Mouse (Mus musculus) macrophage (primary cell): Measurements from ENCODE around the gene Bcl2l15. TPM values are rescaled to one million over a fixed set of nuclear protein-coding genes. Genes with fewer than 3 reads are reported as not detected.

Experiments
- H3K27ac ChIP-seq: fragments of 350-480 bp; formaldehyde crosslinking; 2 replicates; pipeline ENCODE4 v1.9.0; 2021
- H3K36me3 ChIP-seq: fragments of 350-480 bp; formaldehyde crosslinking; 2 replicates; pipeline ENCODE4 v1.9.0; 2021; ENCODE audit errors: inconsistent target
- H3K4me3 ChIP-seq: fragments of 350-480 bp; formaldehyde crosslinking; 2 replicates; pipeline ENCODE4 v1.9.0; 2021; ENCODE audit errors: inconsistent target
- H3K79me2 ChIP-seq: fragments of 350-480 bp; formaldehyde crosslinking; 2 replicates; pipeline ENCODE4 v1.9.0; 2021; ENCODE audit errors: inconsistent target
- WGBS: methylation state at CpG from one replicate; pipeline ENCODE4 v1.1.7; 2026; ENCODE audit warnings: inconsistent platforms; ENCODE audit not compliant: missing documents; 5-methylcytosine and 5-hydroxymethylcytosine counted together
- polyA plus RNA-seq: library from polyadenylated mRNA; stranded (reverse); fragments of 250-400 nt; gene quantifications from 3 replicates; pipeline ENCODE4 v1.2.4, GENCODE M21; 2018; ENCODE audit warnings: inconsistent platforms

Bcl2l15 gene
- polyA plus RNA-seq, 1 experiment from 2014 or later, result not detected

GRCm38 (mm10) chr3:103872663-103873098 lies 40.3 kb downstream of the Bcl2l15 start:
- 2% methylated on average over 3 of the region's 3 CpGs for WGBS
- peak overlapping the region; percentile 63 for H3K27ac ChIP-seq
- no peak overlapping the region for H3K4me3 ChIP-seq
- H3K36me3 ChIP-seq, result peaks cover 15% of the 10 kb centered on the region
- peaks cover 56% of the 10 kb centered on the region for H3K79me2 ChIP-seq

GRCm38 (mm10) chr3:103874329-103874728 lies 41.9 kb downstream of the Bcl2l15 start:
- peaks cover 26% of the 10 kb centered on the region for H3K36me3 ChIP-seq
- 32% methylated on average over 7 of the region's 7 CpGs for WGBS
- peak overlapping the region; percentile 63 for H3K27ac ChIP-seq
- H3K79me2 ChIP-seq, result peaks cover 40% of the 10 kb centered on the region
- no peak overlapping the region for H3K4me3 ChIP-seq

GRCm38 (mm10) chr3:103885946-103886345 lies 53.5 kb downstream of the Bcl2l15 start:
- Histone ChIP-seq H3K4me3 (no peak overlapping the region), H3K79me2 (no peaks in the 10 kb centered on the region), H3K27ac (no peak overlapping the region), H3K36me3 (peaks cover 62% of the 10 kb centered on the region; the same call in 1 of the 2 replicates)
- 85% methylated on average over 11 of the region's 11 CpGs for WGBS

GRCm38 (mm10) chr3:103887581-103887980 lies 55.2 kb downstream of the Bcl2l15 start:
- Histone ChIP-seq H3K79me2 (no peaks in the 10 kb centered on the region), H3K27ac (no peak overlapping the region), H3K36me3 (peaks cover 49% of the 10 kb centered on the region; the same call in 1 of the 2 replicates), H3K4me3 (no peak overlapping the region)
- 45% methylated on average over 3 of the region's 3 CpGs for WGBS

GRCm38 (mm10) chr3:103893374-103893773 lies 61.0 kb downstream of the Bcl2l15 start:
- H3K27ac ChIP-seq, result no peak overlapping the region
- no peak overlapping the region for H3K4me3 ChIP-seq
- 95% methylated on average over 3 of the region's 3 CpGs for WGBS
- no peaks in the 10 kb centered on the region for H3K79me2 ChIP-seq
- peaks cover 22% of the 10 kb centered on the region for H3K36me3 ChIP-seq

Other genes starting within 250 kb of the Bcl2l15 start
- gene Atg4a-ps, start 186.5 kb upstream of the Bcl2l15 start, polyA plus RNA-seq, result 0.18 to 0.29 TPM (median 0.23 TPM) in 3 replicates
- gene Olfml3, start 94.6 kb upstream of the Bcl2l15 start, polyA plus RNA-seq, result 0.04 to 0.85 TPM (median 0.12 TPM) in 3 replicates
- gene Gm10964, start 93.2 kb upstream of the Bcl2l15 start, polyA plus RNA-seq, result not detected in 3 replicates
- gene Hipk1, start 41.0 kb upstream of the Bcl2l15 start, polyA plus RNA-seq, result 29.3 to 50.0 TPM (median 35.0 TPM) in 3 replicates
- 4.8 to 7.4 TPM (median 5.8 TPM) in 3 replicates for gene Dclre1b, start 23.2 kb upstream of the Bcl2l15 start, polyA plus RNA-seq
- 5.2 to 11.4 TPM (median 9.4 TPM) in 3 replicates for gene Ap4b1, start 23.1 kb upstream of the Bcl2l15 start, polyA plus RNA-seq
- 0.11 TPM in 1 of 3 replicates, not detected in the others for gene Gm43064, start 23.0 kb upstream of the Bcl2l15 start, polyA plus RNA-seq
- 18.6 to 55.2 TPM (median 22.4 TPM) in 3 replicates for gene Ptpn22, start 27.2 kb downstream of the Bcl2l15 start, polyA plus RNA-seq
- 7.3 to 9.9 TPM (median 7.8 TPM) in 3 replicates for gene Rsbn1, start 81.5 kb downstream of the Bcl2l15 start, polyA plus RNA-seq
- gene Phtf1, start 135.5 kb downstream of the Bcl2l15 start, polyA plus RNA-seq, result 10.5 to 13.4 TPM (median 13.3 TPM) in 3 replicates